13 mouse cellular contexts compared by ENCODE assay signal in the genomic region with DNA sequence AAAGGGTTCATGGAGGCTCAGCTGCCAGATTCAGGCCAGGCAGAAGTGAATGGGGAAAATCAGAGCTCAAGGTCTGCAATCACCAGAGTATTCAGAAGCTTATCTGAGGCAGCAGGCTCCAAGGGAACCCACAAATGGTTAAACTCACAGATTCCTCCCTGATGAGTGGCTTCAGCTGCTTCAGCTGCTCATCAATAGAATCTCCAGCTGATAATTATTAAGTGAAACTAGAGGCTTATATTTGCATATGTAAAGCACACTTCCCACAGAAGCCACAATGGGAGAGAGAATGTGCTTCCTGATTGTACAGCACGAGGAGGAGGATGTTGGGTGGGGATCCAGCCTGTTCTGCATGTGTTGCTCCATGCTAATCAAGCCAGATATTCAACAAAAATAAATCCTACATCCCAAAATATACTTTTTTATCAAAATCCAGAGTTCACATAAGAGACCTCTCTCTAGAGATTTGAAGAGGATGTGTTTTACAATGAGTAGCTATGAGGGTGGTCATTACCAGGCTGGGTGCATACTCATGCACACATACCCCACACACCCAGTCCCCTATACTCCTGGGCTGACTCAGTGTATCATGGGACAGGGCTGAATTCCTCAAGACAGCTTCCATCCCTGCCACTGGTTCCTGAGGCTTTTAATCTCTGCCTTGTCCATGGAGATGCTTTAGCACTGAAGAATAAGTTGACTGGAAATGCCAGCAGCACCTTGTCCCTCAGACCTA.
DNase-seq lines count a peak whose midpoint lies in the region; ATAC-seq lines count a peak whose summit lies in the region.
"Had no signal": no experiment of that assay in that cellular context is flagged by ENCODE, and none has a peak within 500 bp of the region (broad histone marks: within the 10 kb centered on the region; RNA-seq: fewer than 3 reads in every experiment).

No protein-coding gene starts in this region.

- DNase-seq in hindbrain, embryonic 10.5 days (ENCODE audit: low spot score) = no peak
- DNase-seq in brain, adult 2 months (ENCODE audit: low read depth, low spot score) = peak; percentile 64
- peak; percentile 22 for DNase-seq in midbrain, embryonic 14.5 days
- DNase-seq in embryo, embryonic 10.5 days (ENCODE audit: low spot score) = no peak
- no peak for DNase-seq in ovary, postnatal 14 days (ENCODE audit: low spot score)
- DNase-seq: cerebellum, postnatal 14 days; liver had no signal

- H3K27ac ChIP-seq in hindbrain, embryonic 12.5 days = no peak overlapping the region
- H3K27ac ChIP-seq in hindbrain, embryonic 10.5 days = no peak overlapping the region
- H3K27ac ChIP-seq in hindbrain, embryonic 13.5 days = no peak overlapping the region
- H3K27ac ChIP-seq in midbrain, embryonic 14.5 days (replicated peaks; ENCODE audit: low read depth, low read length) = no peak overlapping the region
- H3K27ac ChIP-seq: embryonic facial prominence, embryonic 13.5 days; neural tube, embryonic 15.5 days had no signal

- WGBS in hindbrain, embryonic 12.5 days = 16% methylated on average over 1 of the region's 1 CpGs
- 43% methylated on average over 1 of the region's 1 CpGs for WGBS in hindbrain, embryonic 10.5 days
- 20% methylated on average over 1 of the region's 1 CpGs for whole genome bisulfite sequencing in hindbrain, embryonic 13.5 days
- 9% methylated on average over 1 of the region's 1 CpGs for WGBS in midbrain, embryonic 14.5 days

- ATAC-seq in hindbrain, embryonic 12.5 days (ENCODE audit: low FRiP score) = peak; percentile 81
- ATAC-seq in hindbrain, embryonic 13.5 days (ENCODE audit: low FRiP score) = peak; percentile 77; the same call in 1 of the 2 replicates
- ATAC-seq in midbrain, embryonic 14.5 days (ENCODE audit: low FRiP score, low TSS enrichment) = no peak
- ATAC-seq: lung, postnatal 0 days had no signal

- H3K27me3 ChIP-seq in hindbrain, embryonic 12.5 days = no peaks in the 10 kb centered on the region
- H3K27me3 ChIP-seq in hindbrain, embryonic 10.5 days (ENCODE audit: insufficient read depth, poor library complexity, severe bottlenecking) = no peaks in the 10 kb centered on the region
- H3K27me3 ChIP-seq in hindbrain, embryonic 13.5 days = no peaks in the 10 kb centered on the region
- no peaks in the 10 kb centered on the region for H3K27me3 ChIP-seq in midbrain, embryonic 14.5 days (ENCODE audit: control insufficient read depth, insufficient read depth, low read length)
- H3K27me3 ChIP-seq: embryonic facial prominence, embryonic 13.5 days; neural tube, embryonic 15.5 days had no signal

- H3K4me2 ChIP-seq in hindbrain, embryonic 12.5 days (replicated peaks) = no peak overlapping the region
- no peak overlapping the region for H3K4me2 ChIP-seq in hindbrain, embryonic 13.5 days
- H3K4me2 ChIP-seq in midbrain, embryonic 14.5 days (ENCODE audit: low read length) = no peak overlapping the region
- H3K4me2 ChIP-seq: embryonic facial prominence, embryonic 13.5 days; neural tube, embryonic 15.5 days had no signal

- H3K9ac ChIP-seq in hindbrain, embryonic 12.5 days = no peak overlapping the region
- no peak overlapping the region for H3K9ac ChIP-seq in hindbrain, embryonic 13.5 days
- H3K9ac ChIP-seq in midbrain, embryonic 14.5 days (replicated peaks; ENCODE audit: low read length) = no peak overlapping the region
- H3K9ac ChIP-seq: embryonic facial prominence, embryonic 13.5 days; neural tube, embryonic 15.5 days had no signal

- H3K9me3 ChIP-seq in hindbrain, embryonic 12.5 days (replicated peaks) = no peaks in the 10 kb centered on the region
- no peaks in the 10 kb centered on the region for H3K9me3 ChIP-seq in hindbrain, embryonic 10.5 days
- no peaks in the 10 kb centered on the region for H3K9me3 ChIP-seq in hindbrain, embryonic 13.5 days
- no peaks in the 10 kb centered on the region for H3K9me3 ChIP-seq in midbrain, embryonic 14.5 days (ENCODE audit: control insufficient read depth, low read length)
- H3K9me3 ChIP-seq: embryonic facial prominence, embryonic 13.5 days; G1E; neural tube, embryonic 15.5 days had no signal

- H3K4me3 ChIP-seq in hindbrain, embryonic 12.5 days = no peak overlapping the region
- H3K4me3 ChIP-seq in hindbrain, embryonic 10.5 days = no peak overlapping the region
- H3K4me3 ChIP-seq in hindbrain, embryonic 13.5 days = no peak overlapping the region
- no peak overlapping the region for H3K4me3 ChIP-seq in midbrain, embryonic 14.5 days (replicated peaks; ENCODE audit: low read depth, low read length)
- H3K4me3 ChIP-seq: embryonic facial prominence, embryonic 13.5 days; neural tube, embryonic 15.5 days had no signal

- H3K4me1 ChIP-seq in hindbrain, embryonic 12.5 days = peaks cover 4% of the 10 kb centered on the region; the same call in 1 of the 2 replicates
- no peaks in the 10 kb centered on the region for H3K4me1 ChIP-seq in hindbrain, embryonic 10.5 days (replicated peaks)
- H3K4me1 ChIP-seq in hindbrain, embryonic 13.5 days (replicated peaks) = peaks cover 12% of the 10 kb centered on the region
- H3K4me1 ChIP-seq in midbrain, embryonic 14.5 days (ENCODE audit: control insufficient read depth, insufficient read depth, low read length) = no peaks in the 10 kb centered on the region
- H3K4me1 ChIP-seq: embryonic facial prominence, embryonic 13.5 days; neural tube, embryonic 15.5 days had no signal

- no peaks in the 10 kb centered on the region for H3K36me3 ChIP-seq in hindbrain, embryonic 12.5 days
- no peaks in the 10 kb centered on the region for H3K36me3 ChIP-seq in hindbrain, embryonic 10.5 days
- no peaks in the 10 kb centered on the region for H3K36me3 ChIP-seq in hindbrain, embryonic 13.5 days
- H3K36me3 ChIP-seq in midbrain, embryonic 14.5 days (ENCODE audit: control insufficient read depth, insufficient read depth, low read length) = no peaks in the 10 kb centered on the region
- H3K36me3 ChIP-seq: embryonic facial prominence, embryonic 13.5 days; G1E; neural tube, embryonic 15.5 days had no signal

Comparison
In these comparisons a context has a peak if more than half of its experiments do, and no peak if none do; other contexts are left out.
1. DNase-seq: peak in brain, adult 2 months (single experiment) and midbrain, embryonic 14.5 days (single experiment); none in hindbrain, embryonic 10.5 days (single experiment), embryo, embryonic 10.5 days (single experiment) and ovary, postnatal 14 days (single experiment).